Mouse (Mus musculus): ENCODE results near the gene Kcnk4. TPM values are rescaled to one million over a fixed set of nuclear protein-coding genes. Genes with fewer than 3 reads are reported as not detected.
"Not testable (repeated sequence)": the region's sequence is repeated elsewhere in the genome, so short reads cannot be mapped to it uniquely, and the experiment has no call there.

The Kcnk4 gene
- polyA plus RNA-seq, 1 experiment from 2014 or later = 0.46 TPM

DNA sequence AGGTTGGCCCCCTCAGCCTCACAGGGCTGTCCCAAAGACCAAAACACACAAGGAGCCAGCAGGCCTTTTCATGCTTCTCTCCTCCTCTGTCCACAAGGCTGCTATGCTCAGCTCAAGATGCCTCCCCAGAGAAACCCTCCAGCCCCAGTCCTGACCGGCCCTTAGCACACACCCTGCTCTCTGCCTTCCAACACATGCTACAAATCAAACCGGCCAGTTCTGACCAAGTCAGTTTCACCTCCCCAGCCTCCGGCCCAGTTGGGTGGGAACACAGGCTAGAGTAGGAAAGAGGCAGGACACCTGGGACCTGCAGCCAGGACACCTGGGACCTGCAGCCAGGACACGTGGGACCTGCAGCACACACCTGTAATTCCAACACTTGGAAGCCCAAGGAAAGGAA, 17.8 kb downstream of the Kcnk4 start:
- ATAC-seq (replicated peaks; ENCODE audit: insufficient number of reproducible peaks, low FRiP score, low TSS enrichment) = no peak
- no peaks in the 10 kb centered on the region for H3K27me3 ChIP-seq (ENCODE audit: control insufficient read depth, insufficient read depth, low read length)
- H3K36me3 ChIP-seq (ENCODE audit: control insufficient read depth, insufficient read depth, low read length) = peaks cover 21% of the 10 kb centered on the region
- no peak overlapping the region for H3K27ac ChIP-seq (ENCODE audit: low read depth, low read length)
- peaks cover 25% of the 10 kb centered on the region for H3K4me1 ChIP-seq (ENCODE audit: control insufficient read depth, insufficient read depth, low read length)
- WGBS (ENCODE audit: insufficient replicate concordance) = 78% methylated on average over 4 of the region's 4 CpGs
- no peak overlapping the region for H3K4me3 ChIP-seq (ENCODE audit: low read depth, low read length)
- H3K9me3 ChIP-seq (replicated peaks; ENCODE audit: control insufficient read depth, low read length) = no peaks in the 10 kb centered on the region
- no peak overlapping the region for H3K9ac ChIP-seq (ENCODE audit: low read depth, low read length)
- no peak overlapping the region for H3K4me2 ChIP-seq

DNA sequence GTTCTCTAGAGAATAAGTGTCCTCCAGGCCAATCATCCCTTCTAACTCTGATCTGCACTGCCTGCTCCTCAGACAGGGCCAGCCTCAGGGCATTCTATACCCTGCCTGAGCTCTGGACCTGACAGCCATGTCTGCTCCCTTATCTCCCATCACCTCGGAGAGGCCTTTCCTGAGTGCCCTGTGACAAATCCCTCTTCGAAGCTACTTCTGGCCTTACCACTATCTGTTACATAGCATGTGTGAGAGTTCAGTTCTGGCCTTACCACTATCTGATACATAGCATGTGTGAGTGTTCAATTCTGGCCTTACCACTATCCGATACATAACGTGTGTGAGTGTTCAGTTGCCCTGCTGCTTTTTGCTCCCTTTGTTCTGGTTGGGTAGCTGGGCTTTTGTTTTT, 19.0 kb downstream of the Kcnk4 start:
- WGBS (ENCODE audit: insufficient replicate concordance) = 32% methylated on average over 4 of the region's 4 CpGs
- 0 out of 2 replicates have a peak overlapping the region, but pooled peaks have one; percentile 17 for H3K27ac ChIP-seq (ENCODE audit: low read depth, low read length)
- no peak for ATAC-seq (replicated peaks; ENCODE audit: insufficient number of reproducible peaks, low FRiP score, low TSS enrichment)
- H3K4me3 ChIP-seq (ENCODE audit: low read depth, low read length) = no peak overlapping the region
- H3K4me2 ChIP-seq = no peak overlapping the region
- no peaks in the 10 kb centered on the region for H3K9me3 ChIP-seq (replicated peaks; ENCODE audit: control insufficient read depth, low read length)
- H3K27me3 ChIP-seq (ENCODE audit: control insufficient read depth, insufficient read depth, low read length) = no peaks in the 10 kb centered on the region
- peaks cover 25% of the 10 kb centered on the region for H3K4me1 ChIP-seq (ENCODE audit: control insufficient read depth, insufficient read depth, low read length)
- no peak overlapping the region for H3K9ac ChIP-seq (ENCODE audit: low read depth, low read length)
- peaks cover 27% of the 10 kb centered on the region for H3K36me3 ChIP-seq (ENCODE audit: control insufficient read depth, insufficient read depth, low read length)

DNA sequence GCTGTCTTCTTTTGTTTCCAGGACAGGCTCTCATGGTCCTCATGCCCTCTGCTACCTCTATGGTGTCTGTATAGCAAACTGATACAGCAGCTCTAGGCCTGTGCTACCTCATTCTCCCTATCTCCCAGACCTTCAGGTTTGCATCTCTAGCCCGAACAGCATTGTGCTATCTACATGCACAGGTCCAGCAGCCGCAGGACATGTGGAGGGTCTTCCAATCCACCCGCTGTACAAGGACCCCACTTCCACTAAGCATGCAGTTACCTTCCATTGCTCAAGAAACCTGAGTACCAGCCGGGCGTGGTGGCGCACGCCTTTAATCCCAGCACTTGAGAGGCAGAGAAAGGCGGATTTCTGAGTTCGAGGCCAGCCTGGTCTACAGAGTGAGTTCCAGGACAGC, 19.8 kb downstream of the Kcnk4 start:
- H3K9me3 ChIP-seq (replicated peaks; ENCODE audit: control insufficient read depth, low read length) = no peaks in the 10 kb centered on the region
- H3K4me1 ChIP-seq (ENCODE audit: control insufficient read depth, insufficient read depth, low read length) = peaks cover 19% of the 10 kb centered on the region
- no peak for ATAC-seq (replicated peaks; ENCODE audit: insufficient number of reproducible peaks, low FRiP score, low TSS enrichment)
- H3K4me2 ChIP-seq = no peak overlapping the region
- no peak overlapping the region for H3K9ac ChIP-seq (ENCODE audit: low read depth, low read length)
- H3K27me3 ChIP-seq (ENCODE audit: control insufficient read depth, insufficient read depth, low read length) = no peaks in the 10 kb centered on the region
- peaks cover 27% of the 10 kb centered on the region for H3K36me3 ChIP-seq (ENCODE audit: control insufficient read depth, insufficient read depth, low read length)
- 81% methylated on average over 9 of the region's 9 CpGs for WGBS (ENCODE audit: insufficient replicate concordance)
- H3K4me3 ChIP-seq (ENCODE audit: low read depth, low read length) = no peak overlapping the region
- H3K27ac ChIP-seq (ENCODE audit: low read depth, low read length) = no peak overlapping the region

DNA sequence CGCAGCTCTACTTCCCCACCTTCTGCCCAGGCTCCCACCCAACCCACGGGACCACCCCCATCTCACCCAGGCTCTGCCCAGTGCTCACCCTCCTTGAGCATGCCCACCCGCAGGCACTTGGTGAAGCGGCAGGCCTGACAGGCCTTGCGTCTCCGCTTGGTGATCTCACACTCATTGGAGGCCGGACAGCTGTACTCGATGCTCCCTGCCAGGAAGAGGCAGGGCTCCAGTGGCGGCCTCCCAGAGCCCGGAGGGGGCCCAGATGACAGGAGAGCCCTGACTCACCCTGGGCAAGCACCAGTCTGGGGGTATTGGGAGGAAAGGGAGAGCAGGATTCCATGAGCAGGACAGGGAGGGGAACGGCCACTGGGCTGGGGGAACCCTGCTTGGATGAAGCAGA, 20.3 kb downstream of the Kcnk4 start:
- no peak overlapping the region for H3K4me2 ChIP-seq
- no peak for ATAC-seq (replicated peaks; ENCODE audit: insufficient number of reproducible peaks, low FRiP score, low TSS enrichment)
- no peaks in the 10 kb centered on the region for H3K9me3 ChIP-seq (replicated peaks; ENCODE audit: control insufficient read depth, low read length)
- H3K27ac ChIP-seq (ENCODE audit: low read depth, low read length) = no peak overlapping the region
- no peaks in the 10 kb centered on the region for H3K27me3 ChIP-seq (ENCODE audit: control insufficient read depth, insufficient read depth, low read length)
- no peak overlapping the region for H3K9ac ChIP-seq (ENCODE audit: low read depth, low read length)
- peaks cover 27% of the 10 kb centered on the region for H3K36me3 ChIP-seq (ENCODE audit: control insufficient read depth, insufficient read depth, low read length)
- peaks cover 19% of the 10 kb centered on the region for H3K4me1 ChIP-seq (ENCODE audit: control insufficient read depth, insufficient read depth, low read length)
- whole genome bisulfite sequencing (ENCODE audit: insufficient replicate concordance) = 78% methylated on average over 11 of the region's 11 CpGs
- H3K4me3 ChIP-seq (ENCODE audit: low read depth, low read length) = no peak overlapping the region

DNA sequence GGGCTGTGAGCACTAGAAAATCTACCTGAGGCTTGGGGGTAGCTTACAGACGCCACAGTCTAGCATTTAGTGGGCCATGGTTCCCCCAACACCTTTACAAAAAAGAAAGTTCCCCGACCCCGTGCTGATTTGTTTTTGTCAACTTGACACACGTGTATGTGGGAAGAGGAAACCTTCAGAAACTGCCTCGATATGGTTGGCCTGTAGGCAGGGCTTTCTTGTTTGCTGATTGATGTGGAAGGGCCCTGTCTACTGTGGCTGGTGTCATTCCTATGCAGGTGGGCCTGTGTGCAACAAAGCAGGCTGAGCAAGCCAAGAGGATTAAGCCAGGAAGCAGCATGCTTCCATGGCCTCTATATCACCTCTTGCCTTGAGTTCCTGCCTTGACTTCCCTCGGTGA, 21.3 kb downstream of the Kcnk4 start:
- Histone ChIP-seq H3K4me1 (ENCODE audit: control insufficient read depth, insufficient read depth, low read length) (peaks cover 26% of the 10 kb centered on the region), H3K4me2 (no peak overlapping the region), H3K9me3 (replicated peaks; ENCODE audit: control insufficient read depth, low read length) (no peaks in the 10 kb centered on the region), H3K27ac (ENCODE audit: low read depth, low read length) (no peak overlapping the region), H3K27me3 (ENCODE audit: control insufficient read depth, insufficient read depth, low read length) (no peaks in the 10 kb centered on the region), H3K9ac (ENCODE audit: low read depth, low read length) (no peak overlapping the region), H3K4me3 (ENCODE audit: low read depth, low read length) (no peak overlapping the region), H3K36me3 (ENCODE audit: control insufficient read depth, insufficient read depth, low read length) (peaks cover 27% of the 10 kb centered on the region)
- ATAC-seq (replicated peaks; ENCODE audit: insufficient number of reproducible peaks, low FRiP score, low TSS enrichment) = no peak
- WGBS (ENCODE audit: insufficient replicate concordance) = 79% methylated on average over 6 of the region's 6 CpGs

DNA sequence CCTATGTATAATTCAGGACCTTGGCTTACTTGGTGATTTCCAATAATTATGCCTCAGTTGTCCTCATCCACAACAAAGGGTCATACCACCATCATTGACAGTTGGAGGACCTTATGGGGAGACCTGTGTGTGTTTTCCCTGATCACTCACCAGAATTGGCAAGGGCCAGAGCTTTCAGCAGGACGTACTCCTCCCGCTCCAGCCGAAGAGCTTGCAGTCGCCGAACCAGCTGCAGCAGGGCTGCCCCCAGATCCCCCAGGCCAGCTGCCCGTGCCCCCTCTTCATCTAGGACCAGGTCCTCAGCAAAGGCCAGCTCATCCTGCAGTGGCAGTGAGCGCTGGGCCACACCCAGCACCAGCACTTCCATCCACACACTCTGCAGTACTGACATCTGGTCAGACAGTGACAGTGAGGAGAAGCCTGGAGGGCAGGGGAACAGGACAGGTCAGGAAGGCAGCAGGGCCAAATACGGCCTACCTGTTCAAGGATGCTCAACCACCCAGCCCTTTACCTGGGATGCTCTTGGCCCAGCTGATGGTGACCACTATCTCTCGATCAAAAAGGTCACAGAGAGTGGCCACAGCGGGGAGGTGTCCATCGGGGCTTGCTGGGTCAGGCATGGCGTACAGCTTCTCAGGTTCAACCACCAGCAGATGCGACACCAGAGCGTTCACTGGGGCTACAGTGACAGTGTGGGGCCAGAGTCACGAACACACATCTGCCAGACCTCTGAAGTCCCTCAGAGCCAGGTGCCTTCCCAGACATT, 21.9 kb downstream of the Kcnk4 start:
- Histone ChIP-seq H3K4me2 (no peak overlapping the region), H3K4me1 (ENCODE audit: control insufficient read depth, insufficient read depth, low read length) (peaks cover 28% of the 10 kb centered on the region), H3K9ac (ENCODE audit: low read depth, low read length) (no peak overlapping the region), H3K36me3 (ENCODE audit: control insufficient read depth, insufficient read depth, low read length) (peaks cover 27% of the 10 kb centered on the region), H3K4me3 (ENCODE audit: low read depth, low read length) (no peak overlapping the region), H3K9me3 (replicated peaks; ENCODE audit: control insufficient read depth, low read length) (no peaks in the 10 kb centered on the region), H3K27me3 (ENCODE audit: control insufficient read depth, insufficient read depth, low read length) (no peaks in the 10 kb centered on the region), H3K27ac (ENCODE audit: low read depth, low read length) (no peak overlapping the region)
- ATAC-seq (replicated peaks; ENCODE audit: insufficient number of reproducible peaks, low FRiP score, low TSS enrichment) = no peak
- WGBS (ENCODE audit: insufficient replicate concordance) = 90% methylated on average over 15 of the region's 15 CpGs

DNA sequence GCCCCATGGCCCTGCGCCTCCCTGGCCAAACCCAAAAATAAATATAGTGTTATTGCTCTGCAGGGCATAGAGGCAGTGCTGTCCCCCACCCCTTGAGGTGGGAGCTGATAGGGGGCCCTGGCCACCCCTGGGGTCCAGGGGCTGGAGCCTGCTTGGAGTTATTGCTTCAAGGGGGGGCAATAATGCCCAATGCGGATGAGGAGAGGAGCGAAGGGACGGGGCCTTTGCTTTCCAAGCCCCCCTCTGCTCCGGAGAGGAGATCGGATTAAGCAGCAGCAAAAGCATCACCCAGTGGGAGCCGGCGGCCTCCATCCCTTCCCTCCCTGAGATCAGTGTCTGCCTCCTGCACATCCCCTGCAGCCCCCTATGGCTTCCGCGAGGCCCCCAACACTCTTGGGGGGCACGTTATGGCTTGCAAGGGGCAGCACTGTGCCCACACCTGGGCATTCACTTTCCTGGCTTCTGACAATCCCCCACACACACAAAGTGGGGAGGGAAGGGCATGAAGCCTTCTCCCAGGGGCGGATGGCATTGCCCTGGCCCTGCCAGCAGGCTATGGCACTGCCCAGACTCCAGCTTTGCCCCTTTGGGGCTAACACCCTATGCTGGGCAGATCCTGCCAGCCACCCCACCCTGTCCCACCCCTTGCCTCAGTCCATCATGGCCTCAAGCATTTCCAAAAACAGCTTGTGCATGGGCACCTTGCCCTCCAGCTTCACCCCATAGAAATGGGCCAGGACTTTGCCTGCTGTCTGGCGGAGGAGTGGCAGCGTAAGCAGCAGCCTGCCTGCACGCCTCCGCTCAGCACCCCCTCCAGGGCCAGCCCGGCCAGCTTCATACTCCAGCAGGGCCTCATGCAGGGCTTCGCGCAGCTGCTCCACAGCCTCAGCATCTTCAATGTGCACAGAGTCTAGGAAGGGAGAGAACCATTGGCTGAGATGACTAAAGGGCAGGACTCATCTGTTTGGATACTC, 22.9 kb downstream of the Kcnk4 start:
- ATAC-seq (replicated peaks; ENCODE audit: insufficient number of reproducible peaks, low FRiP score, low TSS enrichment) = no peak
- Histone ChIP-seq H3K27ac (ENCODE audit: low read depth, low read length) (no peak overlapping the region), H3K9ac (ENCODE audit: low read depth, low read length) (peak overlapping the region; percentile 59; the same call in 1 of the 2 replicates), H3K4me3 (ENCODE audit: low read depth, low read length) (peak overlapping the region; percentile 72), H3K4me1 (ENCODE audit: control insufficient read depth, insufficient read depth, low read length) (peaks cover 27% of the 10 kb centered on the region), H3K9me3 (replicated peaks; ENCODE audit: control insufficient read depth, low read length) (no peaks in the 10 kb centered on the region), H3K4me2 (peak overlapping the region; percentile 93), H3K36me3 (ENCODE audit: control insufficient read depth, insufficient read depth, low read length) (peaks cover 33% of the 10 kb centered on the region), H3K27me3 (ENCODE audit: control insufficient read depth, insufficient read depth, low read length) (no peaks in the 10 kb centered on the region)
- 82% methylated on average over 19 of the region's 19 CpGs for WGBS (ENCODE audit: insufficient replicate concordance)

DNA sequence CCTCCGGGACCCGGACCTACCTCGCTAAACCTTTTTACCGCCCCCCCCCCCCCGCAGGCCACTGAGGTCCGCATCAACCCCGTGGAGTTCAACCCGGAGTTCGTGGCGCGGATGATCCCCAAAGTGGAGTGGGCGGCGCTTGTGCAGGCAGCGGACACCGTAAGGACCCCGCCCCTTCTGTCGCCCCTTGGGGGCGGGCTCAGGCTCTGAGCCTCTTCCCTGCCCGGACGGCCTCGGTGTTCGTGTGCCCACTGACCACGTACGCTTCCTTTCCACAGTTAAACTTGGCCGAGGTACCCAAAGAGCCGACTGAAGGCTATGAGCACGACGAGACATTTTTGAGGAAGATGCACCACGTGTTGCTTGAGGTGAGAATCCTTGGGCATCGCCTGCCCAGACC, 24.0 kb downstream of the Kcnk4 start:
- peak overlapping the region; percentile 72 for H3K4me3 ChIP-seq (ENCODE audit: low read depth, low read length)
- peak overlapping the region; percentile 93 for H3K4me2 ChIP-seq
- H3K4me1 ChIP-seq (ENCODE audit: control insufficient read depth, insufficient read depth, low read length) = peaks cover 19% of the 10 kb centered on the region
- peak; percentile 24 for ATAC-seq (replicated peaks; ENCODE audit: insufficient number of reproducible peaks, low FRiP score, low TSS enrichment)
- H3K27ac ChIP-seq (ENCODE audit: low read depth, low read length) = peak overlapping the region; percentile 99
- peak overlapping the region; percentile 84 for H3K9ac ChIP-seq (ENCODE audit: low read depth, low read length)
- peaks cover 37% of the 10 kb centered on the region for H3K36me3 ChIP-seq (ENCODE audit: control insufficient read depth, insufficient read depth, low read length)
- H3K27me3 ChIP-seq (ENCODE audit: control insufficient read depth, insufficient read depth, low read length); H3K9me3 ChIP-seq (replicated peaks; ENCODE audit: control insufficient read depth, low read length): not testable (repeated sequence)
- under 1% methylated on average over 29 of the region's 30 CpGs for WGBS (ENCODE audit: insufficient replicate concordance)
